Mouse (Mus musculus): ENCODE measurements around the gene Zbtb3.

Zbtb3 gene

GRCm38 (mm10) chr19:8798947-8799315, 3.4 kb upstream of the Zbtb3 start:
- in situ Hi-C loops (cut with MboI, MseI): no loop called here

- in situ Hi-C loops (cut with MboI, MseI): no loop called here
Observed at GRCm38 (mm10) chr19:8803204-8803780, 937 bp downstream of the Zbtb3 start.

- in situ Hi-C loops (cut with MboI, MseI): no loop called here
Observed at GRCm38 (mm10) chr19:8803879-8804660, 1.7 kb downstream of the Zbtb3 start.

GRCm38 (mm10) chr19:8806810-8807209, 4.5 kb downstream of the Zbtb3 start:
- in situ Hi-C loops (cut with MboI, MseI): no loop called here

- in situ Hi-C loops (cut with MboI, MseI): loop anchor here (5.0 kb wide), 2 partner anchors 39 to 81 kb away; partner anchors contain the start of gene Ganab
Observed at GRCm38 (mm10) chr19:8815812-8816211, 13.5 kb downstream of the Zbtb3 start.

GRCm38 (mm10) chr19:8817001-8817400, 14.6 kb downstream of the Zbtb3 start:
- in situ Hi-C loops (cut with MboI, MseI): loop anchor here (5.0 kb wide), 2 partner anchors 40 to 80 kb away; partner anchors contain the start of gene Ganab

- in situ Hi-C loops (cut with MboI, MseI): loop anchor here (5.0 kb wide), 2 partner anchors 41 to 79 kb away; partner anchors contain the start of gene Ganab
Observed at GRCm38 (mm10) chr19:8818301-8818798, 16.0 kb downstream of the Zbtb3 start.

- in situ Hi-C loops (cut with MboI, MseI): loop anchor here (5.0 kb wide), 2 partner anchors 42 to 78 kb away; partner anchors contain the start of gene Ganab
Observed at GRCm38 (mm10) chr19:8818801-8819595, 16.6 kb downstream of the Zbtb3 start, which contains the start of gene Ttc9c. Gene Ttc9c (minus strand): TSS chr19:8819333.

GRCm38 (mm10) chr19:8819596-8820423, 17.5 kb downstream of the Zbtb3 start, which contains the start of gene Hnrnpul2:
Gene Hnrnpul2 (plus strand): TSS chr19:8820010.
- in situ Hi-C loops (cut with MboI, MseI): loop anchor here (5.0 kb wide), 3 partner anchors 43 to 77 kb away; partner anchors contain the start of genes Ganab and Nxf1

GRCm38 (mm10) chr19:8820424-8820956, 18.1 kb downstream of the Zbtb3 start:
- in situ Hi-C loops (cut with MboI, MseI): loop anchor here (5.0 kb wide), 1 partner anchor 63 kb away; the partner anchor contains the start of gene Nxf1

DNA sequence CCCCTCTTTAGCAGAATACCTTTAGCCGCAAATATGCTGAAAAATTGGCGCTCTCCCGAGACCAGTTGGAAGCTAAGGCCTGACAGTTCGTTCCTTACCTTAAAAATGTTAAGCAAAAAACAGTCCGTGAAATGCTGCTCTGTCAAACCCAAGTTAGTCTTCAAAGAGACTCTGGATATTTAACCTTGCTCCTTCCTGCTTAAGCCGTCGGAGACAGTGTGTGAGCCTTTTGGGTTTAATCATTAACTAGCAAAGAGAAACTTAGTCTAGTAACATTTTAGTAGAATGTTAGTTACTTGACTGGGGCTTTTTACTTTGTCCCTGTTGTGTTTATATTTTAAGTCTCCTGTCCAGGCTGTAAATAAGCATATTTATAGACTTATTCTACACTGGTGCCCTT, 18.8 kb downstream of the Zbtb3 start:
- in situ Hi-C loops (cut with MboI, MseI): loop anchor here (5.0 kb wide), 1 partner anchor 64 kb away; the partner anchor contains the start of gene Nxf1

GRCm38 (mm10) chr19:8822696-8823095, 20.3 kb downstream of the Zbtb3 start:
- in situ Hi-C loops (cut with MboI, MseI): loop anchor here (5.0 kb wide), 1 partner anchor 65 kb away; the partner anchor contains the start of gene Nxf1

GRCm38 (mm10) chr19:8829660-8830059, 27.3 kb downstream of the Zbtb3 start, which contains the start of gene AC129217.1:
Gene AC129217.1 (plus strand): TSS chr19:8829773.
- in situ Hi-C loops (cut with MboI, MseI): loop anchor here (25.0 kb wide), 1 partner anchor 1058 kb away; the partner anchor contains the start of gene Incenp

DNA sequence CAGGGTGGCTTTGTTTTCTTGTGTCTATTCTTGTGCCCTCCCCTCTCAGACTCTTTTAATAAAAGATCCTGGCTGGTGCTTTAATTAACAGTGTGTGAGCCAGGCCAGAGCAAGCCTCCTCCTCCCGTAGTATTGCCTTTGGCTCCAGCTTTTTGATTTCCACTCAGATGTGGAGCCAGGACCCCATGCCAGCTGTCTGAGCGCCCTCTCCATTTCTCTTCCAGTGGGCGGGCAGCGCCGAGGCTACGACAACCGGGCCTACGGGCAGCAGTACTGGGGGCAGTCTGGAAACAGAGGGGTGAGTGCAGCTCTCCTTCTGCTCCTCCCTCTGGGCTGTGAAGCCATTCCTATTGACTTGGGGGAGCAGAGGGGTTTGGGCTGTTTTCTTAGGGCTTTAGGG, 28.3 kb downstream of the Zbtb3 start:
- in situ Hi-C loops (cut with MboI, MseI): loop anchor here (25.0 kb wide), 1 partner anchor 1057 kb away; the partner anchor contains the start of gene Incenp

- in situ Hi-C loops (cut with MboI, MseI): loop anchor here (25.0 kb wide), 1 partner anchor 1056 kb away; the partner anchor contains the start of gene Incenp
Observed at GRCm38 (mm10) chr19:8831262-8831661, 28.9 kb downstream of the Zbtb3 start.

- in situ Hi-C loops (cut with MboI, MseI): loop anchor here (25.0 kb wide), 1 partner anchor 1054 kb away; the partner anchor contains the start of gene Incenp
Observed at GRCm38 (mm10) chr19:8832971-8833370, 30.6 kb downstream of the Zbtb3 start.

GRCm38 (mm10) chr19:8836327-8836726, 34.0 kb downstream of the Zbtb3 start:
- in situ Hi-C loops (cut with MboI, MseI): loop anchor here (5.0 to 25.0 kb wide), 3 partner anchors 36 to 1051 kb away; partner anchors contain the start of genes Incenp and Ubxn1

DNA sequence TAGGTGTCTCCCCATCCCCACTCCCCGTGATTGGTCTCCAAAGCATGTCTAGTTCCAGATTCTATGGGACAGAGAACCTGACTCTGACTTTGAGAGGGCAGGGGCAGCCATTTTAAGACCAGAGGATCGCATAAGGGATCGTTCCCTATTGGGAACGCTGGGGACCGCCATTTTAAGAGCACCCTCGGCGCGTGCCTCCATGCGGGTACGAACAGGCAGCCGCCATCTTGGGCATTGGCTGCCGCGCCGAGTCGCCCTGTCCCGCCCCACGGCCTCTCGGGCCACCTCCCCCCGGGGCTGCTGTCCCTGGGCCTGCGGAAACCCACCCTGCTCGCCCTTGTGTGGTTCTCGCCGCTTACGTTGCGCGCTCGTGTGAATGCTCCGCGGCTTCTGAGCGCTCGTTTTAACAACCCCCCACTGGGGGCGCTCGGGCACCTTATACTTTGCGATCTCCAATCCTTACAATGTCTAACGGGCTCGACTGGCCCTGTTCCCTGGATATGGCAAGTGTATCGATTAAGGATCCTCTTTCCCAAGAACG, 35.0 kb downstream of the Zbtb3 start, which contains the start of gene Bscl2:
Gene Bscl2, plus strand, starts transcription at position 217 of the 541 bp plus-strand sequence.
- in situ Hi-C loops (cut with MboI, MseI): loop anchor here (5.0 to 25.0 kb wide), 3 partner anchors 35 to 1050 kb away; partner anchors contain the start of genes Incenp and Ubxn1

All from T-helper 1 cell (primary cell).